Mouse (Mus musculus) embryonic facial prominence, embryonic 12.5 days (tissue): ENCODE measurements around the gene Zbtb20. TPM values are rescaled to one million over a fixed set of nuclear protein-coding genes. Genes with fewer than 3 reads are reported as not detected.

ENCODE experiments used
- ATAC-seq: fragments of 200-750 bp; cut with Nextera tagmentation; 2 replicates; pipeline ENCODE4 v1.8.0; 2017; ENCODE audit not compliant: insufficient number of reproducible peaks, insufficient read depth, low FRiP score, low TSS enrichment
- H3K27ac ChIP-seq: fragments of 300-500 bp; sonication (generic); 2 replicates; pipeline ENCODE4 v1.5.1; 2016; ENCODE audit warnings: mild to moderate bottlenecking
- H3K27me3 ChIP-seq: fragments of 300-500 bp; sonication (generic); 2 replicates; pipeline ENCODE4 v1.6.1; 2016; ENCODE audit warnings: mild to moderate bottlenecking, moderate library complexity
- H3K36me3 ChIP-seq: fragments of 300-500 bp; sonication (generic); 2 replicates; pipeline ENCODE4 v1.6.1; 2016; ENCODE audit warnings: mild to moderate bottlenecking
- H3K4me1 ChIP-seq: fragments of 300-500 bp; sonication (generic); 2 replicates; pipeline ENCODE4 v1.6.1; 2016
- H3K4me2 ChIP-seq: fragments of 300-500 bp; sonication (generic); replicated peaks from 2 replicates; pipeline ENCODE4 v1.6.1; 2016; ENCODE audit warnings: mild to moderate bottlenecking, moderate library complexity
- H3K4me3 ChIP-seq: fragments of 300-500 bp; sonication (generic); 2 replicates; pipeline ENCODE4 v1.5.1; 2016; ENCODE audit warnings: mild to moderate bottlenecking
- H3K9ac ChIP-seq: fragments of 300-500 bp; sonication (generic); 2 replicates; pipeline ENCODE4 v1.6.1; 2016; ENCODE audit warnings: mild to moderate bottlenecking, moderate library complexity
- H3K9me3 ChIP-seq: fragments of 300-500 bp; sonication (generic); 2 replicates; pipeline ENCODE4 v1.6.1; 2016; ENCODE audit warnings: mild to moderate bottlenecking, moderate library complexity
- WGBS: fragments of 180-500 bp; shearing (Covaris S2); methylation state at CpG from one replicate; pipeline ENCODE4 v1.1.7; 2016; 5-methylcytosine and 5-hydroxymethylcytosine counted together
- polyA plus RNA-seq: library from polyadenylated mRNA; unstranded; fragments of >200 nt; fragmentation: Nextera tagmentation; extraction: Ambion mirVana; gene quantifications from 2 replicates; pipeline ENCODE4 v1.2.1, GENCODE M21; 2016

Zbtb20 gene
- polyA plus RNA-seq, 1 experiment from 2014 or later, result 25.8 TPM

DNA sequence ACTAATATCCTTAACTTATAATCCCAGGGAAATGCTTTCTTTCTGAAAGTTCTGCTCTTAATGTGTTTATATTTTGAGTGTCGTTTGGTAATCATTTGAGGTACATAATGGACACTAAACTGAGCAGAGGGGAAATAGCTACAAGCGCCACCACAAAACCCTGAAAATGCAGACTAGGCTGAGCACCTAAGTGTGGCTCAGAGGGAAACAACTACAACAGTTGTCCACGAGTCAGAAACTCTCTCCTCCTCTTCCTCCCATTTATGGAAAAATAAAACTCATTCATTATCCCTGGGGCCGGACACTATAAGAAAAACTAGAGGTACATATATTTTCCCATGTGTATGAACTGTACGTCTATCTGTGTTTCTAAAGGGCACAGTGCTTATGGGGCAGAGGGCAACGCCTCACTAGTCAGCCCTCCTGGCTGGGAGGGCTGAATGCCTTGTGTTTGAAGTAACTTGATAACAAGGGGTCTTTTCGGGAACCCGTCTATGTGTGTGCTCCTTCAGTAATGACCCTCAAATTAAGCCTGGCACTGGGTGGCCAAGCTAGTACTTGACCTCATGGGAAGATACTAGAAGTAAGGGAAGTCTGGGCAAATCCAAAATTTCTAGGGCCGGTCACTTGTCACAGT lies 629.8 kb downstream of the Zbtb20 start:
- Histone ChIP-seq H3K27me3 (no peaks in the 10 kb centered on the region), H3K9me3 (no peaks in the 10 kb centered on the region), H3K4me3 (no peak overlapping the region), H3K4me1 (peaks cover 12% of the 10 kb centered on the region), H3K4me2 (peak overlapping the region; percentile 35), H3K36me3 (no peaks in the 10 kb centered on the region), H3K9ac (no peak overlapping the region), H3K27ac (peak overlapping the region; percentile 50; the same call in 1 of the 2 replicates)
- WGBS, result 30% methylated on average over 9 of the region's 9 CpGs
- ATAC-seq, result no peak

DNA sequence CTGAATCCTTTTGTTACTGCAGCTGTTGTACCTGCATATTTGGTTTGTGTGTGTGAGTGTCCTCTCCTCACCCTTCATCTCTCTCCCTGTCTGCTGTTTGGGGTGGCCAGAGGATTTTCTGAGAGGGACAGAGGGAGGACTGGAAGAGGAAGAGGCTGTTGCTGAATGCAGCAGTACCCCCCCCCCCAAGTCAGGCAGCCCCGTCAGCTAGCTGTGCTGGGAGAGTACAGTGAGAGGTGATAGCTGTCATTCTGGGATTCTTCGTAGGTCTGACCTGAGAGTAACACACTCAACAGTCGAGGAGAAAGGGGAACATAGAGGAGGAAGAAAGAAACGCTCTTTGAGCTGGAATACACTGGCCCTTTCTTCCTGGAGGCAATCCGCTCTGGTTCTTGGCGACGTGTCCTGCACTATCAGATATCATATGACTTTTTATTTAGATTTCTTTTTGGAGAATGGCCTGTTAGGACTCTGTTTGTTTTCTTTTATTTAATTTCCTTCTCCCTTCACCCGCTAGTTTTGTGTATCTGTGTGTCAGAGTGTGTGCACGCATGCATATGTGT lies 630.6 kb downstream of the Zbtb20 start:
- 0 out of 2 replicates have a peak, but pooled peaks have one; percentile 9 for ATAC-seq
- Histone ChIP-seq H3K36me3 (no peaks in the 10 kb centered on the region), H3K27me3 (no peaks in the 10 kb centered on the region), H3K27ac (peak overlapping the region; percentile 72), H3K9ac (0 out of 2 replicates have a peak overlapping the region, but pooled peaks have one; percentile 15), H3K4me2 (peak overlapping the region; percentile 35), H3K9me3 (no peaks in the 10 kb centered on the region), H3K4me1 (peaks cover 12% of the 10 kb centered on the region), H3K4me3 (peak overlapping the region; percentile 14; the same call in 1 of the 2 replicates)
- 9% methylated on average over 9 of the region's 9 CpGs for WGBS

DNA sequence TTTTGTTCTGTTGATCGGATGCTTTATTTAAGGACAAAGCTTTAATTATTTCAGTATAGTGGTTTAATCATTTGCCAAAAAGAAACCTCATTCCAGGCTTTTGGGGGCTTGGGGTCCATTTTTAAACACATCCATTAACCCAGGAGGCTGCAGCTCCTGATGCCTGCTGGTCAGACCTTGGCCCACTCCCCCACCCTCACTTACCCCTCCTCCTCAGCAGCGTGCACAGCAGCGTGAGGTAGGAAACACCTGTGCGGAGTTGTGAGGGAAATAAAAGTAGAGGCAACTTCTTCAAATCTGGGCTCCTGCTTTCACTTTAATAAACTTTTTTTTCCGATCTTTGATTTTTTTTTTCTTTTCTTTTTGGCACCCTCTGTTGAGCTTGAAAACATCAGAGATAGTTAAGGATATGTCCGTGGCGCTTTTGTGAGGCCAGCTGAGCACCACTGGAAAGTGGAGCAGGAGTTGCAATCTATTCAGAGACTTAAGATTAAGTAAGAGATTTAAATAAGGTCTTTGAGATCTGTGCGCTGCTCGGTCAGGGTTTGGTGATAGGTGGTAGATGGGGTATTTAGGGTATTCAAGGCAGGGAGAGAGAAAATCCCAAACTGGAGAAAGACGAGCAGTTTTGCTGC lies 631.2 kb downstream of the Zbtb20 start:
- WGBS, result 20% methylated on average over 10 of the region's 10 CpGs
- 0 out of 2 replicates have a peak overlapping the region, but pooled peaks have one; percentile 15 for H3K9ac ChIP-seq
- H3K4me3 ChIP-seq, result 0 out of 2 replicates have a peak overlapping the region, but pooled peaks have one; percentile 14
- no peaks in the 10 kb centered on the region for H3K36me3 ChIP-seq
- ATAC-seq, result no peak
- H3K4me1 ChIP-seq, result peaks cover 12% of the 10 kb centered on the region
- no peaks in the 10 kb centered on the region for H3K9me3 ChIP-seq
- peak overlapping the region; percentile 72 for H3K27ac ChIP-seq
- peak overlapping the region; percentile 35 for H3K4me2 ChIP-seq
- H3K27me3 ChIP-seq, result no peaks in the 10 kb centered on the region

DNA sequence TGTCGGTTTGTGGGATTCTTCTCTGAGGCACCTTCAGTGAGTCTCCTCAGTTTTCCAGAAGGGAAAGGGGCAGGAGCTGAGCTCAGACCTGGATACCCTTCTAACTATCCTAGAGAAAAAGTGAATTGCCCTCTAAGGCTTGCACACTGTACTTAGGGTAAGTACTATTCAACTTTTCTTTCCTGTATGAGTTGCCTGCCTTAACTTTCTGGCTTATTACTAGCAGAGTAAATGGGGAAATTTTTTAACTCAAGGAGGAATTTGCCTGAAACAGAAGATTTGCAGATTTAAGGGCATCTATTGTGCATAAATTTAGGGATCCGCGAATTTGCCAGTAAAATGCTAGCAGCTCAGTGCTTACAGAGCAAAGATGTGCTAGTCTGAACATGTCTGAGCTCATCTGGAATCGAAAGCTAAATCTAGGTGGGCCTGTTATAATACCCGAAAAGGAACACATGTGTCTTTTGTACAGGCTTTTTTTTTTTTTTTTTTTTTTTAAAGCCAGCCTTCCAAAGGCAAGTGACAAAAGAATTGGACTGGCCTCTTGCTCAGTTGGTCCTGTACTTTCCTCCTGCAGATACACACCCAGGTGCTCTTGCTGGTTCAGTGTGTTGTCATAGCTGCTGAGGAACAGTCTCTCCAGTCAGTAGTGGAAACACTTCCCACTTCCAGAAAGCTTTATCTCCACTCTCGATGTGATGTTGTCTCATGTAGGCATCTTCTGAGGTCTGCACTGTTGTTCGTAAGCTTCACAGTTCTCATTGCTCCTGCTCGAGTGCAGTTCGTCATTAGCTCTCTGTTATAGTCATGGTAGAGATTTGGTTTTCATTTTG lies 632.7 kb downstream of the Zbtb20 start:
- no peak for ATAC-seq
- 68% methylated on average over 9 of the region's 9 CpGs for WGBS
- Histone ChIP-seq H3K27me3 (no peaks in the 10 kb centered on the region), H3K9ac (no peak overlapping the region), H3K27ac (no peak overlapping the region), H3K36me3 (no peaks in the 10 kb centered on the region), H3K9me3 (no peaks in the 10 kb centered on the region), H3K4me1 (peaks cover 9% of the 10 kb centered on the region), H3K4me2 (no peak overlapping the region), H3K4me3 (no peak overlapping the region)

DNA sequence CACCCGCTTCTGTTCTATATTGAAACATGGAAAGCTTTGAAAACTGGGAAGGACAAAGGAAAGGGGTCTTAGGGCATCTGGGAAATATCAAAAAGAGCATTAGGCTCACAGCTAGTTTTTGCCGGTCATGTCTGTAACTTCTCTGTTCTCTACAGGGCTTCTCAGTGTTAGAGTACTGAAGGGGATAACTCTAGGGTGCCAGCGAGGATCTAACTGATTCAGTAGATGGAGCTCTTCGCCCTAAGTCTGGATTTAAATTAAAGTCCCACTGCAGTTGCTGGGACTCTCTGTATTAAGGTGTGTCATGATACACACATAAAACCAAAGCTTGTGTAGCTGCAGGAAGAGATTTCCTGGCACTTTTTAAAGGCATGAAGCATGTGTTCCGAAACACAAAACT lies 634.8 kb downstream of the Zbtb20 start:
- ATAC-seq, result no peak
- no peak overlapping the region for H3K9ac ChIP-seq
- H3K4me2 ChIP-seq, result no peak overlapping the region
- H3K4me3 ChIP-seq, result no peak overlapping the region
- H3K36me3 ChIP-seq, result no peaks in the 10 kb centered on the region
- no peaks in the 10 kb centered on the region for H3K9me3 ChIP-seq
- peaks cover 9% of the 10 kb centered on the region for H3K4me1 ChIP-seq
- 58% methylated on average over 5 of the region's 5 CpGs for WGBS
- H3K27ac ChIP-seq, result no peak overlapping the region
- H3K27me3 ChIP-seq, result no peaks in the 10 kb centered on the region

DNA sequence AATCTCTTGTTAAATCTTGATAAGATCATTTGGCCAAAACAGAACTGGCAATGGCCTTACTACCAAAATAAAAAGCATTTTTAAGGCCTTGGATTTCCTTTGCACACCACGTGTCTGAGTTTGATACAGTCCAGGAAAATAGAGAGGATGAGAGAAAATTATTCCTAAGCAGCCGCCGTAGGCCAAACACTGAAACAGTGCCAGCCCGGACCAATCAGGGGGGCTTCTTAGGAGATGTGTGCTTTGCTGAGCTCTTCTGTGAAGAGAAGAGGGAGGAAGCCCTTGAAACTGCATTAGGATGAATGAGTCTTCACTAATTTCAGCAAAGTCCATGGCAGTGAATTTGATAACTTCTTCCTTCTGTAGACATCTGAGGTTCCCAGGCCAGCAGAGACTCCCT lies 635.9 kb downstream of the Zbtb20 start:
- Histone ChIP-seq H3K27me3 (no peaks in the 10 kb centered on the region), H3K4me2 (no peak overlapping the region), H3K27ac (no peak overlapping the region), H3K9me3 (no peaks in the 10 kb centered on the region), H3K9ac (no peak overlapping the region), H3K4me1 (peaks cover 4% of the 10 kb centered on the region; the same call in 1 of the 2 replicates), H3K36me3 (no peaks in the 10 kb centered on the region), H3K4me3 (no peak overlapping the region)
- no peak for ATAC-seq
- WGBS, result 78% methylated on average over 4 of the region's 4 CpGs

DNA sequence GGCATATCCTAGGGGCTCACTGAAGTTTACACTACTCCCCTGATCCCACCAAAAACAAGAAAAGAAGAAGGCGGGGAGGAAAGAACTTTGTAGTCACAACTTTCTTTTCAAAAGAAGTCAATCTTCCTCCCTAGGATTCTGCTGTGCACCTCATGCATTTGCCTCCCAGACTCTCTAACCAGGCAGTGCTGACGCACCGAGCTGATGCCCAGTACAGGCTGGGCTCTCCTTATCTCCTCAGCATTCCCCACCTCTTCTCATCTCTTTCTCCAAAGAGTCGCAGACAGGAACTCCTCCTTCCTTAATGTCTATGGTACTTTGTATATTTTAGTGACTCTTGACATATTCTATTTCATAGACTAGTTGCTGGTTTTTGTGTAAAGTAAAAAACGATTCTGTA lies 638.3 kb downstream of the Zbtb20 start:
- no peaks in the 10 kb centered on the region for H3K9me3 ChIP-seq
- no peaks in the 10 kb centered on the region for H3K4me1 ChIP-seq
- no peak overlapping the region for H3K4me3 ChIP-seq
- no peaks in the 10 kb centered on the region for H3K27me3 ChIP-seq
- no peak overlapping the region for H3K4me2 ChIP-seq
- H3K36me3 ChIP-seq, result no peaks in the 10 kb centered on the region
- no peak overlapping the region for H3K9ac ChIP-seq
- 82% methylated on average over 5 of the region's 5 CpGs for WGBS
- ATAC-seq, result no peak
- H3K27ac ChIP-seq, result no peak overlapping the region

DNA sequence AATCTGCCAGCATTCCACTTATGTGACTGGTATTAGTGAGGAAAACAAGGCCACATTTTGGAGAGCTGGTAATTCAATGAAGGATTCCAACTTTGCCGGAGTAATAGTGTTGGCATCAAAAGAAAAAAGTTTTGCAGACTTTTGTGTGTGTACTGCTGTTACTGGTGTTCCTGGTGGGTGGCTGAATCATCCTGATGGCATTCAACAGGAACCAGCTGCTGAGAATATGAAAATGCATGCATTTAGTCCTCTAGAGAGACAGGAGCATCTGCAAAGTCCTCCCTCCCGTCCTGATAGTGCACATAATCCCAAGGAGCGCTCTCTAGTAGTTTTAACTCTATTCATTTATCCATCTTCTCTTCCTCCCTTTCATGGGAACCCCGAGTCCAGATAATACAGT lies 639.9 kb downstream of the Zbtb20 start:
- Histone ChIP-seq H3K36me3 (no peaks in the 10 kb centered on the region), H3K4me2 (no peak overlapping the region), H3K4me1 (no peaks in the 10 kb centered on the region), H3K27ac (no peak overlapping the region), H3K9me3 (no peaks in the 10 kb centered on the region), H3K4me3 (no peak overlapping the region), H3K9ac (no peak overlapping the region), H3K27me3 (no peaks in the 10 kb centered on the region)
- 76% methylated on average over 4 of the region's 4 CpGs for WGBS
- ATAC-seq, result no peak

DNA sequence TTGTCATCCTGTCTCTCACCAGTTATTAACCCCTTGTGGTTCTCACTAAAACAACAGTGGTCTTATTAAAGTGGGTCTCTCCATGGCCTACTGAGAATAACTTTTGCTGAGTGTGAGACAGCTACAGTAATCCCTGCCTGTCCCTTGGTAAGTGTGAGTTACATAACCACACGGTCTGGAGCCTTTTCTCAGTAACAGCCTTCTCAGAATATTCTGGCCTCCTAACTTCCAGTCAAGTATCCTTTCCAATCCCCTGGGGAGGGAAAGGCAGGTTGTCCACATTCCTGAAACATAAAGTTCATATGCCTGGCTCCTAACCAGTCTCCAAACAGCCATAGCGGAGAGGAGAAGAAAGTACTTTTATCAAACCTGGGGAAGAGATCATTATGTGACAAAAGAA lies 644.6 kb downstream of the Zbtb20 start:
- 66% methylated on average over 2 of the region's 2 CpGs for WGBS
- no peak overlapping the region for H3K4me3 ChIP-seq
- no peak overlapping the region for H3K27ac ChIP-seq
- no peak for ATAC-seq
- H3K27me3 ChIP-seq, result no peaks in the 10 kb centered on the region
- H3K36me3 ChIP-seq, result no peaks in the 10 kb centered on the region
- no peak overlapping the region for H3K4me2 ChIP-seq
- no peaks in the 10 kb centered on the region for H3K9me3 ChIP-seq
- H3K4me1 ChIP-seq, result no peaks in the 10 kb centered on the region
- H3K9ac ChIP-seq, result no peak overlapping the region

DNA sequence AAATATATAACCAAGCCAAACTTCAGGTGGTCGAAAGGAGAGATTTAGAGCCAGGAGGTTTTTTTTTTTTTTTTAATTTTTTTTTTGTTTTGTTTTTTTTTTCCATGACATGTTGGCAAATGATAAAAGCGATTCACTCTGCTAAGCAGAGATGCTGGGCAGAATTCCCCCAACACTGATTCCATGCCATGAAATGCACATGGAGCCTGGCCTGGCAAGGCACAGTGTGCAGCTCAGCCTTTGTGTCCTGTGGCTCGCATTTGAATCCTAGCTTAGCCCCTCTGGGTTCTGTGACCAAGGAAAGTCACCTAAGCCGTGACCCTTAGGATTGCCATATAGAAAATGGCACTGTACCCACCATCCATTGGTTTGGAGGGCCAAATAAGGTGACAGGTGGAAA lies 646.8 kb downstream of the Zbtb20 start:
- ATAC-seq, result no peak
- Histone ChIP-seq H3K9ac (no peak overlapping the region), H3K36me3 (no peaks in the 10 kb centered on the region), H3K27me3 (no peaks in the 10 kb centered on the region), H3K4me1 (no peaks in the 10 kb centered on the region), H3K4me3 (no peak overlapping the region), H3K27ac (no peak overlapping the region), H3K9me3 (no peaks in the 10 kb centered on the region), H3K4me2 (no peak overlapping the region)
- 88% methylated on average over 4 of the region's 4 CpGs for WGBS

DNA sequence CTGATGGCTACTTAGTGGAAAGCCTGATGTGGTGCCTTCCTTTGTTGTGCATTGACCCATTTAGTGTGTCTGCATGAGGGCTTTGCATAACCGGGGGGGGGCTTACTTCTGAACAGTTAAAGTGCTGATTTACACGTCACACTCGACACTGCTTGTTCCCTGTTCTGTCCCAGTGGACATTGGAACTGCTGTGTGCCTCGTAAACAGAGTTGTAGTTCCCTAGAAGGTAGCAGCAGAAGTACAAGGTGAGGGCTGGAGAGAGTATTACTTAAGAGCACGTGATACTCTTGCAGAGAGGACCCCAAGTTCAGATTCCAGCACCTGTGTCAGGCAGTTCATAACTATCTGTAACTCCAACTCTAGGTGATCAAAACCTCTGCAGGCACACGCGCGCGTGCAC lies 648.5 kb downstream of the Zbtb20 start:
- no peak overlapping the region for H3K4me2 ChIP-seq
- WGBS, result 91% methylated on average over 9 of the region's 9 CpGs
- no peaks in the 10 kb centered on the region for H3K4me1 ChIP-seq
- H3K9me3 ChIP-seq, result no peaks in the 10 kb centered on the region
- no peak overlapping the region for H3K27ac ChIP-seq
- no peak for ATAC-seq
- no peaks in the 10 kb centered on the region for H3K27me3 ChIP-seq
- H3K9ac ChIP-seq, result no peak overlapping the region
- no peaks in the 10 kb centered on the region for H3K36me3 ChIP-seq
- H3K4me3 ChIP-seq, result no peak overlapping the region
